Mouse (Mus musculus) MEL-GATA-1-ER (cell line): ENCODE results near the gene Fbxw5.

ENCODE experiments used
- DNase-seq: peaks from one replicate; pipeline ENCODE4 v3.0.0-alpha.2; 2012; ENCODE audit warnings: low read depth; ENCODE audit errors: extremely low read depth

Gene Fbxw5

GRCm38 (mm10) chr2:25509912-25510311 is 9.4 kb downstream of the Fbxw5 start:
- no peak for DNase-seq

- DNase-seq = no peak
Observed at GRCm38 (mm10) chr2:25526510-25527302, 26.2 kb downstream of the Fbxw5 start.

- DNase-seq = no peak
Observed at GRCm38 (mm10) chr2:25533707-25534106, 33.2 kb downstream of the Fbxw5 start.

DNA sequence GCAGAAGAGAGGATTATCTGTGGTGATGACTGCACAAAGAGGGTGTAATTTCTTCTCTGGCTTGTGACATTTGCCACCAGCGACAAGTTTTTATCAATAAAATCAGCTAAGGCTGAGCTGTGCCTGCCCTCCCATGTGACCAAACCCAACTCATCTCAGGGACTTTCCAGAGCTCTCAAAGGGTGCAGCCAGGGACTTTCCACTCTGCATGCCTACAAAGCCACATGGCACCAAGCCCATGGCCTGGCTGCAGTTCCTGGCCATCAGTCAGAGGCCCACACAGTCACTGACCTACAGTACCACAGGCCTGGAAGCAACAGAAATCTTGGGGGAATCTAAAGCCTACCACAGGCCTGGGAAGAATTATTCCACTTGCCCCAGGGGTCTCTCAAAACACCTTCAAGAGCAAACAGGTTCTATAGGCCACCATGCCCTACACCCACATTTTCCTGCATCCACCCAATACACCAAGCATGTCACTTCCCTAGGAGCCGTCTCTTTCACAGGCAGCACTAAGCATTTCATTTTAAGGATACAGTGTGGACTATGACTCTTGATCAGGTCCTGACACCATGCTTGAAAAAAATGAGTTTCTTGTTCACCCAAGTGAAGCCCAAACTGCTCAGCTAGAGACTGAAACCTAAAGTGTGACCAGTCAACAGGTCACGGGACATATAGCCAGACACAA is 33.8 kb downstream of the Fbxw5 start:
- no peak for DNase-seq

- DNase-seq = no peak
Observed at GRCm38 (mm10) chr2:25534866-25535182, 34.3 kb downstream of the Fbxw5 start.

DNA sequence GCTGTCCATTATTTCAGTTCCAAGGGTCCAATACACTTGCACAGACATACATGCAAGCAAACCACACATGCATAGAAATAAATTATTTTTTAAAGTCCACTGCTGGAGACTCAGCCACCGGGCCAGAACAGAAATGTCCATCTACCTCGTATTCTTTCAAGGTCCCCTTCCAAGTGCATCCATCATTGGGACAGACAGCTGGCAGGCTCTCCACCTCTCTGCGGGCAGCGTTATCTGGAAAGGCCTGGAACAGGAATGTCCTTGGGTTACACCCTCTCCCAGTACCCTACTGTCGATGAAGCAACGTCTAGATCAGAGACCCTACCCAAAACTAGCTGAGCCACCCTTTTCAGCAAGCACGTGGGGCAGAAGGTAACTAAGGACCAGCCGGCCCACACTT is 36.0 kb downstream of the Fbxw5 start:
- no peak for DNase-seq

GRCm38 (mm10) chr2:25540541-25540948 is 40.0 kb downstream of the Fbxw5 start:
- no peak for DNase-seq

DNA sequence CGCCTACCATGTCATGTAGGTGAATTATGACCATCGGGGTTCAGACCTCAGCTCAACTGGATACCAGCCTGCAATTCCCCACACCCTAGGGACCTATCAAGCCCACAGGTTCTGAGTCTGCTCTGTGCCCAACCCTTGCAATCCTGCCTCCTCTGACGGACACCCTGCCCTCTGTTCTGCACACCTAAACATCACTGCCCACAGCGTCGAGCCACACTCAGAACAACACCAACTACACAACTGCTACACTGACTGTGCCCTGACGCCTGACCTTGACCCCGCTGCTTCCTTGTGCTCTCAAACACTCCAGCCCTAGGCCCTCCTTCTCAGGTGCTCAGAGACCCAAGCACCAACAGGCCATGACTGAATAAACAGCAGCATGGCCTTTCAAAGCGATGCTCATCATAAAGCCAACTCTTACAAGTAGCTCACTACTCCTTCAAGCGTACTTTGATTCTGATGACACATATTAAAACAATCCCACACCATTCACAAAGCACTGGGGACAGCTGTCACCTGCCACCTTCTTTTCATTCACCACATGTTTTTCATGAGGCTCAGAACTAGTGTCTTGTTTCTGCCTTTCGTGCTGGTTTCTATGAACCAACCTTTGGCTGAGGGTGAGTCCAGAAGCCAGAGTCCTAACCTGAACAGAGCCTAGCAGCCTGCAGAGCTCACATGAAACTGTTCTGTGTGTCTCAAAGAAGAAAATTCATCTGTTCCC is 41.3 kb downstream of the Fbxw5 start:
- DNase-seq = no peak

DNA sequence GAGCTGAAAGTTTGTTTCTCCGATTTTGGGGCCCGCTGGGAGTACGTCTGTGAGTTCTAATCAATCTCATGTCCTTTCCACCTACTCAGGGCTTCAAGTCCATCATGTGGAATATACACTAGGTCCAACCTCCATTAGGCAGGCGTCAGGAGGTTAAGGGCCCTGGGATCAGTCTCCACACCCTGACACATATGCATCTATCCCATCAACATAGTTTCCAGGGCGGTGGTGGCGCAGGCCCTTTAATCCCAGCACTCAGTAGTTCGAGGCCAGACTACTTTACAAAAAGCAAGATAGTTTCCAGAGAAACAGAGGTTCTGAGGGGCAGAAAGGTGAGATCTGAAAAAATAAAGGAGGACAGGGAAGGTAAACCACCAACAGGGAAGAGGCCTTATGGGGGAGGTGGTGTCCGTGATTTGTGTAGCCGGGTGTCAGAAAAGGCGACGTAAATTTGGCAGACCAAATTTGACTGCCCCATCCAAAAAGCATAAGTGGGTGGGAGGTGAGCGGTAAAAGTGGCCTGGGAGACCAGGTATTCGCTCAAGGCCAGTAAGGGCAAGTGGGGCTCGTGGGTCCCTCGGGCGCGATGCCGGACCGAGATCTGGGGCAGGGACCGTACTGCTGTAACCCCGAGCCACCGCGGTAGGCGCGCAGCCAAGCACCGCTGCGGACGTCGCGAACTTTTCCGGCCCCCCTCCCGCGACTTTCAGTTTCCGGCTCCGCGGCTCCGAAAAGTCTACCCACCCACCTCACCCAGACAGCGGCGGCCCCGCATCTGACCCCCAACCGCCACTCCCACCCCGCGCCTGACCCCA is 45.7 kb downstream of the Fbxw5 start:
- DNase-seq = peak; percentile 18

DNA sequence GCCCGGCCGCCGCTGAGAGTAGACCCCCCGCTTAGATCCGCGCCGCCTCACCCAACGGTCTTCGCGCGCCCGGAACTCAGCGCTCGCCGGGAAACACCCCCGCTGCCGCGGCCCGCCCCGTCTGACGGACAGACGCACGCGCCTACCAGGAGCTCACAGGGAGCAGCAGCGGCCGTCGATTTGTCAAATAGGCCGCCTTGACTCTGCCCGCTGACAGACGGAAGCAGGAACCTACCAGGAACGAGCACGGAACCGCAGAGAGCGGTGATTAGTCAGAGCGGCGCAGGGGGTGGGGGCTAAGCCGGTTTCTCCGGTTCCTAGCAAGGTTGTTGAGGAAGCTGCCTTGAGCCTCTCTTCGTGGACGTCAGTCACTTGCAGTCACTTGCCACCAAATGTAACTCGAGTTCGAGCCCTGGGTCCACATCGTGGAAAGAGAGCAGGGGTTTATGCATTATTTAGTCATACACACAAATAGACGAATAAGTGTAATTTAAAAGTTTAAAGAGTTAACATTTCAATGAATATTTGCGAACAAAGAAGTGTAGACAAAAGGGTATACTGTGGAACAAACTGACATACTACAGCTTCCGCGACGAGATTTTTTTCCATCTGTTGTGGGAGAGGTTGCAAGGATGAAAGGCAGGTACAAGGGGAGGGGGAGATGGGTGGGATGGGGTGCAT is 46.4 kb downstream of the Fbxw5 start, which contains the start of gene Traf2:
Traf2 (minus strand) TSS at position 130 of the 681 bp plus-strand sequence.
- peak; percentile 98 for DNase-seq

GRCm38 (mm10) chr2:25549021-25549991 is 48.8 kb downstream of the Fbxw5 start:
- no peak for DNase-seq

DNA sequence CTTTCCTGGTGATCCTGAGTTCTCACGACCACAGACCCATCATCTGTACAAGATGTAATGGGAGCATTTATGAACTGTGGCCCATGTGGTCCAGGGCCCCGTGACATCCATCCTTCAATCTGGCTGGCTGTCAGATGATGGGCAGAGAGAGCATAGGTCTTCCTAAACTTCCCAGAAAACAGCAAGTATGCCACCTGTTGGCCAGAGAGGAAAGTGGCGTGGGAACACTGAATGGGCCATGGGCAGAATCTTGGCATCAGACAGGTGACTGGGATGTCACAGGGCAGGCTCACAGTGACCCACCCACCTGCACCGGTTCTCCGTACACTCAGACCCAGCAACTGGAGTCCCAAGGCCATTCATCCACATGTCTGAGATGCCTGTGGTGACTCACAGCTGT is 50.6 kb downstream of the Fbxw5 start:
- no peak for DNase-seq

- DNase-seq = peak; percentile 36
Observed at GRCm38 (mm10) chr2:25553171-25553786, 52.7 kb downstream of the Fbxw5 start.
